Mouse (Mus musculus) thymus, adult 2 months (tissue): Measurements from ENCODE around the gene Ptpru.

Experiments
- CTCF ChIP-seq: fragments of 200-500 bp; IDR thresholded peaks from 2 replicates; pipeline ENCODE4 v1.5.1; 2012; ENCODE audit warnings: mild to moderate bottlenecking, control low read depth, low read length, moderate library complexity, borderline replicate concordance; ENCODE audit not compliant: control insufficient read depth, poor library complexity, insufficient read depth; ENCODE audit errors: extremely low read depth
- POLR2A ChIP-seq: fragments of 200-500 bp; IDR thresholded peaks from 2 replicates; pipeline ENCODE4 v1.6.1; 2012; ENCODE audit warnings: mild to moderate bottlenecking, low read length, control low read depth, moderate library complexity; ENCODE audit not compliant: control insufficient read depth, poor library complexity, insufficient read depth; ENCODE audit errors: extremely low read depth

- TF ChIP-seq CTCF (no peak), POLR2A (no peak)
Measured at GRCm38 (mm10) chr4:131874169-131874536, 36.1 kb upstream of the Ptpru start.
